Mouse (Mus musculus) E14TG2a.4 (cell line): ENCODE data around the gene Glt28d2.
"Not testable (repeated sequence)": the region's sequence is repeated elsewhere in the genome, so short reads cannot be mapped to it uniquely, and the experiment has no call there.

Experiments used
- CTCF ChIP-seq: conservative IDR thresholded peaks from 2 replicates; pipeline ENCODE4 v1.5.1; 2014; ENCODE audit warnings: low read length
- NANOG ChIP-seq: IDR thresholded peaks from 2 replicates; pipeline ENCODE4 v1.6.1; 2014; ENCODE audit warnings: borderline replicate concordance, low read length, mixed read lengths
- POU5F1 ChIP-seq: IDR thresholded peaks from 2 replicates; pipeline ENCODE4 v1.6.1; 2014; ENCODE audit warnings: low read length, borderline replicate concordance

GRCm38 (mm10) chr3:85920671-85921070 is 33.4 kb upstream of the Glt28d2 start:
- not testable (repeated sequence) for TF ChIP-seq CTCF, POU5F1, NANOG
